Mouse (Mus musculus): Measurements from ENCODE around the gene Yars2.

GRCm38 (mm10) chr16:16302369-16303137, at the start of gene Yars2:
- TF ChIP-seq POLR2A (IDR thresholded peaks at IDR 0.05; ENCODE audit: extremely low read depth, insufficient read depth, low read length), result peak; percentile 95
- peak; percentile 54; the same call in 1 of the 2 replicates for TF ChIP-seq CTCF (IDR thresholded peaks at IDR 0.05; ENCODE audit: extremely low read depth, insufficient read depth, low read length)

Data from cortical plate, adult 2 months (tissue).